Mouse (Mus musculus) embryonic facial prominence, embryonic 11.5 days (tissue): ENCODE results near the gene 4930523C07Rik. TPM values are rescaled to one million over a fixed set of nuclear protein-coding genes. Genes with fewer than 3 reads are reported as not detected.

ENCODE experiments used
- ATAC-seq: fragments of 200-750 bp; cut with Nextera tagmentation; replicated peaks from 2 replicates; pipeline ENCODE4 v1.8.0; 2017; ENCODE audit warnings: low read depth; ENCODE audit not compliant: insufficient number of reproducible peaks, low FRiP score, low TSS enrichment
- DNase-seq: peaks from one replicate; pipeline ENCODE4 v3.0.0-alpha.2; 2015; ENCODE audit warnings: low spot score
- H3K27ac ChIP-seq: fragments of 300-500 bp; sonication (generic); replicated peaks from 2 replicates; pipeline ENCODE4 v1.5.1; 2014; ENCODE audit warnings: mild to moderate bottlenecking, low read depth, low read length, control low read depth
- H3K27me3 ChIP-seq: fragments of 300-500 bp; sonication (generic); 2 replicates; pipeline ENCODE4 v1.6.1; 2014; ENCODE audit warnings: mild to moderate bottlenecking, low read length, moderate library complexity, mixed read lengths; ENCODE audit not compliant: control insufficient read depth, insufficient read depth
- H3K36me3 ChIP-seq: fragments of 300-500 bp; sonication (generic); replicated peaks from 2 replicates; pipeline ENCODE4 v1.6.1; 2014; ENCODE audit warnings: low read depth, mild to moderate bottlenecking, low read length, moderate library complexity, mixed read lengths; ENCODE audit not compliant: control insufficient read depth, insufficient read depth
- H3K4me1 ChIP-seq: fragments of 300-500 bp; sonication (generic); 2 replicates; pipeline ENCODE4 v1.6.1; 2014; ENCODE audit warnings: low read length, mixed read lengths; ENCODE audit not compliant: control insufficient read depth, insufficient read depth
- H3K4me2 ChIP-seq: fragments of 300-500 bp; sonication (generic); 2 replicates; pipeline ENCODE4 v1.6.1; 2014; ENCODE audit warnings: low read depth, mild to moderate bottlenecking, control low read depth, low read length, moderate library complexity
- H3K4me3 ChIP-seq: fragments of 300-500 bp; sonication (generic); 2 replicates; pipeline ENCODE4 v1.5.1; 2014; ENCODE audit warnings: low read depth, low read length, control low read depth
- H3K9ac ChIP-seq: fragments of 300-500 bp; sonication (generic); replicated peaks from 2 replicates; pipeline ENCODE4 v1.6.1; 2014; ENCODE audit warnings: mild to moderate bottlenecking, control low read depth, low read length
- H3K9me3 ChIP-seq: fragments of 300-500 bp; sonication (generic); replicated peaks from 2 replicates; pipeline ENCODE4 v1.6.1; 2016; ENCODE audit warnings: mild to moderate bottlenecking, low read length, inconsistent platforms, mixed read lengths; ENCODE audit not compliant: control insufficient read depth
- WGBS: fragments of 180-500 bp; shearing (Covaris S2); extraction: QIAGEN DNeasy Blood & Tissue Kit; methylation state at CpG from one replicate; pipeline ENCODE4 v1.1.7; 2014; 5-methylcytosine and 5-hydroxymethylcytosine counted together
- polyA plus RNA-seq: library from polyadenylated mRNA; unstranded; fragments of >200 nt; fragmentation: Nextera tagmentation; extraction: Ambion mirVana; gene quantifications from 2 replicates; pipeline ENCODE4 v1.2.1, GENCODE M21; 2014

Gene 4930523C07Rik
- polyA plus RNA-seq, result 2.9 and 3.5 TPM in 2 replicates

GRCm38 (mm10) chr1:160044237-160045021 lies at the start of gene 4930523C07Rik:
4930523C07Rik (plus strand) TSS chr1:160044382.
- H3K4me3 ChIP-seq, result peak within 1 kb of the TSS; percentile 31
- 2% methylated on average over 32 of the region's 33 CpGs for WGBS
- DNase-seq (peak; percentile 49), ATAC-seq (peak; percentile 59; the same call in 1 of the 2 replicates)
- H3K9me3 ChIP-seq, result no peaks in the 10 kb centered on the region
- H3K9ac ChIP-seq, result peak within 1 kb of the TSS; percentile 63
- no peaks in the 10 kb centered on the region for H3K27me3 ChIP-seq
- peak within 1 kb of the TSS; percentile 81 for H3K4me2 ChIP-seq
- H3K4me1 ChIP-seq, result no peaks in the 10 kb centered on the region
- H3K27ac ChIP-seq, result no peak within 1 kb of the TSS
- no peaks in the 10 kb centered on the region for H3K36me3 ChIP-seq

DNA sequence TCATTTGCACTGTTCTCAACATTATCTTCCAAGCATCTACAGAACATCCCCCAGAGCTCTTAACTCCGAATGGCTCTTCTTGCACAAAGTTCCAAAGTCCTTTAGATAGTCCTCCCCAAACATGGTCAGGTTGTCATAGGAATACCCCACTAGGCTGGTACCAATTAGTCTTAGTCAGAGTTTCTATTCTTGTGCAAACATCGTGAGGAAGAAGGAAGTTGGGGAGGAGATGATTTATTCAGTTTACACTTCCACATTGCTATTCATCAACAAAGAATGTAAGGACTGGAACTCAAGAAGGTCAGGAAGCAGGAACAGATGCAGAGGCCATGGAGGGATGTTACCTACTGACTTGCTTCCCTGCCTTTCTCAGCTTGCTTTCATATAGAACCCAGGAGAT lies 46.9 kb upstream of the 4930523C07Rik start:
- DNase-seq (no peak), ATAC-seq (no peak)
- no peak overlapping the region for H3K27ac ChIP-seq
- H3K36me3 ChIP-seq, result no peaks in the 10 kb centered on the region
- no peak overlapping the region for H3K9ac ChIP-seq
- no peak overlapping the region for H3K4me3 ChIP-seq
- no peaks in the 10 kb centered on the region for H3K9me3 ChIP-seq
- no peak overlapping the region for H3K4me2 ChIP-seq
- no peaks in the 10 kb centered on the region for H3K4me1 ChIP-seq
- 63% methylated on average over 2 of the region's 2 CpGs for WGBS
- no peaks in the 10 kb centered on the region for H3K27me3 ChIP-seq

GRCm38 (mm10) chr1:159998349-159998748 lies 45.8 kb upstream of the 4930523C07Rik start:
- Histone ChIP-seq H3K4me3 (no peak overlapping the region), H3K4me2 (no peak overlapping the region), H3K27ac (no peak overlapping the region), H3K36me3 (no peaks in the 10 kb centered on the region), H3K9me3 (no peaks in the 10 kb centered on the region), H3K9ac (no peak overlapping the region), H3K4me1 (no peaks in the 10 kb centered on the region), H3K27me3 (no peaks in the 10 kb centered on the region)
- 82% methylated on average over 1 of the region's 1 CpGs for WGBS
- no peak for DNase-seq
- ATAC-seq, result no peak

DNA sequence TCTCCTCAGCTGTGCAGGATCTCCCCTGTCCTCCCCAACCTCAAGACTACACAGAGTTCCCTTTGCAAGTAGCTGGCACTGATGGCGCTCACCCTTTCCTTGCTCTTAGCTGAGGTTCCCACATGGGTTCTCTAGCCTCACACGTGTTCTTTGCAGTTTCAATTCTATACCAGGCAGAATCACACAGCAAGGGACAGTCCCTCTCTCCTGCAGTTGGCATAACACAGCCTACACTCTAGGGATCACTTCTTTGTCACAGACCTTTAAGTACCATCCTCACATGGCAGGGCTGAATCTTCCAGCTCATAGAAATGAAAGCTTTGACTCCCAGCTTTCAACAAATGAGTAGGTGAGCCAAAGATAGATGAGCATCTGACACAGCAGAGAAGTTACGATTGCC lies 45.0 kb upstream of the 4930523C07Rik start:
- DNase-seq, result no peak
- no peak overlapping the region for H3K4me2 ChIP-seq
- no peaks in the 10 kb centered on the region for H3K36me3 ChIP-seq
- H3K4me1 ChIP-seq, result no peaks in the 10 kb centered on the region
- no peak overlapping the region for H3K27ac ChIP-seq
- H3K9me3 ChIP-seq, result no peaks in the 10 kb centered on the region
- no peak overlapping the region for H3K4me3 ChIP-seq
- no peaks in the 10 kb centered on the region for H3K27me3 ChIP-seq
- 85% methylated on average over 3 of the region's 3 CpGs for WGBS
- no peak for ATAC-seq
- H3K9ac ChIP-seq, result no peak overlapping the region

GRCm38 (mm10) chr1:160005319-160005718 lies 38.9 kb upstream of the 4930523C07Rik start:
- ATAC-seq (no peak), DNase-seq (no peak)
- no peaks in the 10 kb centered on the region for H3K9me3 ChIP-seq
- no peaks in the 10 kb centered on the region for H3K4me1 ChIP-seq
- H3K9ac ChIP-seq, result no peak overlapping the region
- H3K27ac ChIP-seq, result no peak overlapping the region
- H3K36me3 ChIP-seq, result no peaks in the 10 kb centered on the region
- no peak overlapping the region for H3K4me3 ChIP-seq
- no peak overlapping the region for H3K4me2 ChIP-seq
- no peaks in the 10 kb centered on the region for H3K27me3 ChIP-seq
- 70% methylated on average over 4 of the region's 4 CpGs for WGBS

- Histone ChIP-seq H3K4me3 (no peak overlapping the region), H3K4me1 (no peaks in the 10 kb centered on the region), H3K9ac (no peak overlapping the region), H3K9me3 (no peaks in the 10 kb centered on the region), H3K36me3 (no peaks in the 10 kb centered on the region), H3K4me2 (no peak overlapping the region), H3K27ac (no peak overlapping the region), H3K27me3 (no peaks in the 10 kb centered on the region)
- ATAC-seq (no peak), DNase-seq (no peak)
- WGBS, result 89% methylated on average over 8 of the region's 8 CpGs
Measured at GRCm38 (mm10) chr1:160006919-160007588, 37.1 kb upstream of the 4930523C07Rik start.

GRCm38 (mm10) chr1:160013042-160013441 lies 31.1 kb upstream of the 4930523C07Rik start:
- no peaks in the 10 kb centered on the region for H3K36me3 ChIP-seq
- no peaks in the 10 kb centered on the region for H3K27me3 ChIP-seq
- H3K4me3 ChIP-seq, result no peak overlapping the region
- no peak overlapping the region for H3K9ac ChIP-seq
- 86% methylated on average over 3 of the region's 3 CpGs for WGBS
- no peak overlapping the region for H3K4me2 ChIP-seq
- H3K9me3 ChIP-seq, result no peaks in the 10 kb centered on the region
- ATAC-seq, result no peak
- H3K4me1 ChIP-seq, result no peaks in the 10 kb centered on the region
- DNase-seq, result no peak
- no peak overlapping the region for H3K27ac ChIP-seq

- 84% methylated on average over 10 of the region's 10 CpGs for WGBS
- no peak overlapping the region for H3K4me2 ChIP-seq
- no peaks in the 10 kb centered on the region for H3K4me1 ChIP-seq
- no peaks in the 10 kb centered on the region for H3K36me3 ChIP-seq
- no peaks in the 10 kb centered on the region for H3K9me3 ChIP-seq
- no peak for ATAC-seq
- no peaks in the 10 kb centered on the region for H3K27me3 ChIP-seq
- H3K9ac ChIP-seq, result no peak overlapping the region
- H3K27ac ChIP-seq, result no peak overlapping the region
- DNase-seq, result no peak
- no peak overlapping the region for H3K4me3 ChIP-seq
Measured at GRCm38 (mm10) chr1:160024339-160024980, 19.7 kb upstream of the 4930523C07Rik start.
